Mouse (Mus musculus) hindbrain, embryonic 13.5 days (tissue): Measurements from ENCODE around the gene Aurkb. TPM values are rescaled to one million over a fixed set of nuclear protein-coding genes. Genes with fewer than 3 reads are reported as not detected.

ENCODE experiments used
- ATAC-seq: fragments of 200-750 bp; cut with Nextera tagmentation; 2 replicates; pipeline ENCODE4 v1.8.0; 2017; ENCODE audit warnings: moderate TSS enrichment; ENCODE audit not compliant: low FRiP score
- H3K27ac ChIP-seq: fragments of 300-500 bp; sonication (generic); 2 replicates; pipeline ENCODE4 v1.5.1; 2015; ENCODE audit warnings: inconsistent platforms, mild to moderate bottlenecking, moderate library complexity
- H3K27me3 ChIP-seq: fragments of 300-500 bp; sonication (generic); 2 replicates; pipeline ENCODE4 v1.6.1; 2015; ENCODE audit warnings: mild to moderate bottlenecking, inconsistent platforms
- H3K36me3 ChIP-seq: fragments of 300-500 bp; sonication (generic); 2 replicates; pipeline ENCODE4 v1.6.1; 2015; ENCODE audit warnings: mild to moderate bottlenecking, inconsistent platforms
- H3K4me1 ChIP-seq: fragments of 300-500 bp; sonication (generic); replicated peaks from 2 replicates; pipeline ENCODE4 v1.6.1; 2015; ENCODE audit warnings: inconsistent platforms
- H3K4me2 ChIP-seq: fragments of 300-500 bp; sonication (generic); 2 replicates; pipeline ENCODE4 v1.6.1; 2015; ENCODE audit warnings: inconsistent platforms, mild to moderate bottlenecking, moderate library complexity
- H3K4me3 ChIP-seq: fragments of 300-500 bp; sonication (generic); 2 replicates; pipeline ENCODE4 v1.5.1; 2015; ENCODE audit warnings: mild to moderate bottlenecking, inconsistent platforms
- H3K9ac ChIP-seq: fragments of 300-500 bp; sonication (generic); 2 replicates; pipeline ENCODE4 v1.6.1; 2015; ENCODE audit warnings: mild to moderate bottlenecking, inconsistent platforms
- H3K9me3 ChIP-seq: fragments of 300-500 bp; sonication (generic); 2 replicates; pipeline ENCODE4 v1.6.1; 2016; ENCODE audit warnings: inconsistent platforms
- WGBS: fragments of 180-500 bp; shearing (Covaris S2); methylation state at CpG from one replicate; pipeline ENCODE4 v1.1.7; 2015; 5-methylcytosine and 5-hydroxymethylcytosine counted together
- polyA plus RNA-seq: library from polyadenylated mRNA; unstranded; fragments of >200 nt; fragmentation: Nextera tagmentation; extraction: Ambion mirVana; gene quantifications from 2 replicates; pipeline ENCODE4 v1.2.1, GENCODE M21; 2015

Aurkb gene
- polyA plus RNA-seq, 1 experiment from 2014 or later, result 31.7 TPM

GRCm38 (mm10) chr11:69060448-69061254 is 15.2 kb downstream of the Aurkb start:
- Histone ChIP-seq H3K27me3 (no peaks in the 10 kb centered on the region), H3K9ac (peak overlapping the region; percentile 90), H3K36me3 (no peaks in the 10 kb centered on the region), H3K4me3 (peak overlapping the region; percentile 63), H3K4me1 (peaks cover 37% of the 10 kb centered on the region), H3K4me2 (peak overlapping the region; percentile 97), H3K27ac (peak overlapping the region; percentile 94), H3K9me3 (no peaks in the 10 kb centered on the region)
- WGBS, result 1% methylated on average over 38 of the region's 40 CpGs
- ATAC-seq, result peak; percentile 4; the same call in 1 of the 2 replicates

- peak overlapping the region; percentile 97 for H3K4me2 ChIP-seq
- ATAC-seq, result no peak
- WGBS, result 6% methylated on average over 17 of the region's 17 CpGs
- no peaks in the 10 kb centered on the region for H3K9me3 ChIP-seq
- no peaks in the 10 kb centered on the region for H3K27me3 ChIP-seq
- H3K4me3 ChIP-seq, result peak overlapping the region; percentile 63
- H3K36me3 ChIP-seq, result no peaks in the 10 kb centered on the region
- 0 out of 2 replicates have a peak overlapping the region, but pooled peaks have one; percentile 30 for H3K27ac ChIP-seq
- H3K9ac ChIP-seq, result peak overlapping the region; percentile 90
- H3K4me1 ChIP-seq, result peaks cover 44% of the 10 kb centered on the region
Observed at GRCm38 (mm10) chr11:69061255-69061912, 15.9 kb downstream of the Aurkb start.

- H3K4me3 ChIP-seq, result peak overlapping the region; percentile 63
- peak overlapping the region; percentile 69 for H3K27ac ChIP-seq
- peaks cover 51% of the 10 kb centered on the region for H3K4me1 ChIP-seq
- no peak overlapping the region for H3K9ac ChIP-seq
- ATAC-seq, result no peak
- peak overlapping the region; percentile 97 for H3K4me2 ChIP-seq
- H3K9me3 ChIP-seq, result no peaks in the 10 kb centered on the region
- WGBS, result under 1% methylated on average over 17 of the region's 17 CpGs
- H3K36me3 ChIP-seq, result no peaks in the 10 kb centered on the region
- H3K27me3 ChIP-seq, result no peaks in the 10 kb centered on the region
Observed at GRCm38 (mm10) chr11:69062194-69062760, 16.8 kb downstream of the Aurkb start.

GRCm38 (mm10) chr11:69062761-69063224 is 17.3 kb downstream of the Aurkb start:
- H3K9ac ChIP-seq, result peak overlapping the region; percentile 51; the same call in 1 of the 2 replicates
- peak; percentile 44 for ATAC-seq
- H3K4me1 ChIP-seq, result peaks cover 51% of the 10 kb centered on the region
- WGBS, result under 1% methylated on average over 19 of the region's 19 CpGs
- H3K36me3 ChIP-seq, result no peaks in the 10 kb centered on the region
- H3K27me3 ChIP-seq, result no peaks in the 10 kb centered on the region
- H3K4me3 ChIP-seq, result peak overlapping the region; percentile 63
- H3K27ac ChIP-seq, result peak overlapping the region; percentile 69
- H3K9me3 ChIP-seq, result no peaks in the 10 kb centered on the region
- H3K4me2 ChIP-seq, result peak overlapping the region; percentile 81

- WGBS, result under 1% methylated on average over 31 of the region's 31 CpGs
- no peaks in the 10 kb centered on the region for H3K9me3 ChIP-seq
Observed at GRCm38 (mm10) chr11:69063413-69064201, 18.2 kb downstream of the Aurkb start.

GRCm38 (mm10) chr11:69064259-69065133 is 19.0 kb downstream of the Aurkb start:
- no peaks in the 10 kb centered on the region for H3K36me3 ChIP-seq
- H3K27ac ChIP-seq, result peak overlapping the region; percentile 67; the same call in 1 of the 2 replicates
- peaks cover 40% of the 10 kb centered on the region for H3K4me1 ChIP-seq
- H3K27me3 ChIP-seq, result no peaks in the 10 kb centered on the region
- 48% methylated on average over 9 of the region's 9 CpGs for whole genome bisulfite sequencing
- peak overlapping the region; percentile 81 for H3K4me2 ChIP-seq
- H3K9me3 ChIP-seq, result no peaks in the 10 kb centered on the region
- peak overlapping the region; percentile 63 for H3K4me3 ChIP-seq
- H3K9ac ChIP-seq, result peak overlapping the region; percentile 74; the same call in 1 of the 2 replicates
- ATAC-seq, result no peak

More at GRCm38 (mm10) chr11:69063413-69064201, 18.2 kb downstream of the Aurkb start:
- peak overlapping the region; percentile 69 for H3K27ac ChIP-seq
- peak overlapping the region; percentile 74 for H3K9ac ChIP-seq
- 0 out of 2 replicates have a peak, but pooled peaks have one; percentile 22 for ATAC-seq
- no peaks in the 10 kb centered on the region for H3K36me3 ChIP-seq
- H3K4me3 ChIP-seq, result peak overlapping the region; percentile 63
- H3K27me3 ChIP-seq, result no peaks in the 10 kb centered on the region
- H3K4me1 ChIP-seq, result peaks cover 42% of the 10 kb centered on the region
- H3K4me2 ChIP-seq, result peak overlapping the region; percentile 81

GRCm38 (mm10) chr11:69065394-69065925 is 20.0 kb downstream of the Aurkb start:
- no peak overlapping the region for H3K27ac ChIP-seq
- H3K4me3 ChIP-seq, result peak overlapping the region; percentile 44
- no peaks in the 10 kb centered on the region for H3K36me3 ChIP-seq
- H3K4me1 ChIP-seq, result peaks cover 42% of the 10 kb centered on the region
- H3K9ac ChIP-seq, result peak overlapping the region; percentile 71; the same call in 1 of the 2 replicates
- H3K9me3 ChIP-seq, result no peaks in the 10 kb centered on the region
- WGBS, result 61% methylated on average over 3 of the region's 3 CpGs
- no peak for ATAC-seq
- peak overlapping the region; percentile 81 for H3K4me2 ChIP-seq
- no peaks in the 10 kb centered on the region for H3K27me3 ChIP-seq

- ATAC-seq, result no peak
- Histone ChIP-seq H3K27me3 (no peaks in the 10 kb centered on the region), H3K9me3 (no peaks in the 10 kb centered on the region), H3K36me3 (no peaks in the 10 kb centered on the region), H3K27ac (no peak overlapping the region), H3K4me3 (peak overlapping the region; percentile 44), H3K4me2 (peak overlapping the region; percentile 81), H3K4me1 (peaks cover 37% of the 10 kb centered on the region), H3K9ac (peak overlapping the region; percentile 71)
- under 1% methylated on average over 29 of the region's 29 CpGs for WGBS
Observed at GRCm38 (mm10) chr11:69066163-69066861, 20.9 kb downstream of the Aurkb start.

- Histone ChIP-seq H3K27me3 (no peaks in the 10 kb centered on the region), H3K36me3 (no peaks in the 10 kb centered on the region), H3K4me1 (peaks cover 39% of the 10 kb centered on the region), H3K9me3 (no peaks in the 10 kb centered on the region), H3K9ac (no peak overlapping the region), H3K27ac (no peak overlapping the region), H3K4me2 (peak overlapping the region; percentile 81), H3K4me3 (peak overlapping the region; percentile 44)
- ATAC-seq, result no peak
- WGBS, result 10% methylated on average over 8 of the region's 8 CpGs
Observed at GRCm38 (mm10) chr11:69066956-69067355, 21.5 kb downstream of the Aurkb start.

GRCm38 (mm10) chr11:69067601-69068000 is 22.2 kb downstream of the Aurkb start:
- no peaks in the 10 kb centered on the region for H3K9me3 ChIP-seq
- no peak overlapping the region for H3K4me3 ChIP-seq
- H3K9ac ChIP-seq, result no peak overlapping the region
- ATAC-seq, result no peak
- 66% methylated on average over 6 of the region's 6 CpGs for WGBS
- no peaks in the 10 kb centered on the region for H3K27me3 ChIP-seq
- no peaks in the 10 kb centered on the region for H3K36me3 ChIP-seq
- H3K4me2 ChIP-seq, result no peak overlapping the region
- H3K4me1 ChIP-seq, result peaks cover 45% of the 10 kb centered on the region
- no peak overlapping the region for H3K27ac ChIP-seq
